ENCODE assay signal across 8 mouse cellular contexts in the genomic region with DNA sequence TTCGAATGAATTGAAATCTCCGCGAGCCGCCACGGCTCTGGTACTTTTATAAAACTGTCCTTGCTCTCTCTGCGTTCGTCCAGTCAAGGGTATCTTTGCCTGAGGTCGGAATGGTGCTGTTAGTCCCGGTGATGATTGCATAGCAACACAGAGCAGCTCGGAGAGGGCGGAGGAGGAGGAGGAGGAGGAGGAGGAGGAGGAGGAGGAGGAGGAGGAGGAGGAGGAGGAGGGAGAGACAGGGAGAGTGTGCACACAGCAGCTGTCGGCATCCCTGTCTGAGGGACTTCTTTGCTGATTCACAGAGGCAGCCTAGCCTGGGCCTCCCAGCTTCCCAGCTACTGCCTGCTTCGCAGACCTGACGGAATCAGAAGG. TPM values are rescaled to one million over a fixed set of nuclear protein-coding genes. Genes with fewer than 3 reads are reported as not detected.
A peak's percentile ranks its signal among the peaks of the same experiment; 100 is the strongest.
DNase-seq lines count a peak whose midpoint lies in the region; ATAC-seq and TF ChIP-seq lines count a peak whose summit lies in the region.

No protein-coding gene starts in this region.

- WGBS in kidney, adult 2 months, result 8% methylated on average over 12 of the region's 14 CpGs
- 17% methylated on average over 12 of the region's 14 CpGs for WGBS in forebrain, embryonic 13.5 days
- WGBS in limb, embryonic 11.5 days, result 31% methylated on average over 13 of the region's 14 CpGs
- 22% methylated on average over 13 of the region's 14 CpGs for WGBS in olfactory bulb, adult 2 months

- H3K4me1 ChIP-seq in kidney, adult 2 months (ENCODE audit: control insufficient read depth, insufficient read depth, low read length), result no peaks in the 10 kb centered on the region
- H3K4me1 ChIP-seq in cortical plate, adult 2 months (ENCODE audit: control insufficient read depth, insufficient read depth, low read length), result no peaks in the 10 kb centered on the region
- no peaks in the 10 kb centered on the region for H3K4me1 ChIP-seq in forebrain, embryonic 13.5 days
- no peaks in the 10 kb centered on the region for H3K4me1 ChIP-seq in limb, embryonic 11.5 days (ENCODE audit: control insufficient read depth, insufficient read depth, low read length)
- 0 out of 2 replicates have a peak, but pooled peaks cover 2% of the 10 kb centered on the region for H3K4me1 ChIP-seq in olfactory bulb, adult 2 months (ENCODE audit: control insufficient read depth, insufficient read depth, low read length)

- ATAC-seq in forebrain, embryonic 13.5 days, result peak; percentile 86
- ATAC-seq in limb, embryonic 11.5 days (ENCODE audit: insufficient number of reproducible peaks, low FRiP score, low TSS enrichment, low read depth), result no peak

- H3K27me3 ChIP-seq in kidney, adult 2 months (replicated peaks; ENCODE audit: control insufficient read depth, insufficient read depth, low read length), result no peaks in the 10 kb centered on the region
- no peaks in the 10 kb centered on the region for H3K27me3 ChIP-seq in forebrain, embryonic 13.5 days
- no peaks in the 10 kb centered on the region for H3K27me3 ChIP-seq in limb, embryonic 11.5 days (ENCODE audit: control insufficient read depth, insufficient read depth, low read length)

- H3K4me3 ChIP-seq in kidney, adult 2 months (ENCODE audit: insufficient read depth, low read depth, low read length), result peak overlapping the region; percentile 42
- H3K4me3 ChIP-seq in cortical plate, adult 2 months (ENCODE audit: insufficient read depth, low read length), result peak overlapping the region; percentile 86
- H3K4me3 ChIP-seq in forebrain, embryonic 13.5 days, result peak overlapping the region; percentile 40
- H3K4me3 ChIP-seq in limb, embryonic 11.5 days (ENCODE audit: low read depth, low read length), result peak overlapping the region; percentile 20
- H3K4me3 ChIP-seq in olfactory bulb, adult 2 months (ENCODE audit: insufficient read depth, low read depth, low read length), result peak overlapping the region; percentile 61

- peak overlapping the region; percentile 59 for H3K4me2 ChIP-seq in forebrain, embryonic 13.5 days
- peak overlapping the region; percentile 36 for H3K4me2 ChIP-seq in limb, embryonic 11.5 days (ENCODE audit: low read depth, severe bottlenecking)

- peak overlapping the region; percentile 60 for H3K9ac ChIP-seq in forebrain, embryonic 13.5 days
- H3K9ac ChIP-seq in limb, embryonic 11.5 days (ENCODE audit: low read length), result peak overlapping the region; percentile 22; the same call in 1 of the 2 replicates

- TF ChIP-seq CTCF in kidney, adult 2 months (conservative IDR thresholded peaks at IDR 0.05; ENCODE audit: insufficient read depth, insufficient read length, low read depth, low read length), result no peak
- TF ChIP-seq CTCF in cortical plate, adult 2 months (IDR thresholded peaks at IDR 0.05; ENCODE audit: extremely low read depth, insufficient read depth, low read length), result no peak
- TF ChIP-seq CTCF in olfactory bulb, adult 2 months (IDR thresholded peaks at IDR 0.05; ENCODE audit: insufficient read depth, low read depth, low read length), result no peak

- TF ChIP-seq POLR2A in kidney, adult 2 months (IDR thresholded peaks at IDR 0.05; ENCODE audit: low read depth, low read length), result no peak
- TF ChIP-seq POLR2A in cortical plate, adult 2 months (IDR thresholded peaks at IDR 0.05; ENCODE audit: extremely low read depth, insufficient read depth, low read length), result no peak
- no peak; the same call in 1 of the 2 replicates for TF ChIP-seq POLR2A in olfactory bulb, adult 2 months (IDR thresholded peaks at IDR 0.05; ENCODE audit: insufficient read depth, low read depth, low read length)

- no peak overlapping the region for H3K27ac ChIP-seq in kidney, adult 2 months (ENCODE audit: insufficient read depth, low read depth, low read length)
- peak overlapping the region; percentile 89 for H3K27ac ChIP-seq in cortical plate, adult 2 months (ENCODE audit: insufficient read depth, low read length)
- H3K27ac ChIP-seq in forebrain, embryonic 13.5 days, result peak overlapping the region; percentile 68
- H3K27ac ChIP-seq in limb, embryonic 11.5 days (replicated peaks; ENCODE audit: low read depth, low read length), result no peak overlapping the region
- H3K27ac ChIP-seq in olfactory bulb, adult 2 months (ENCODE audit: insufficient read depth, low read depth, low read length), result peak overlapping the region; percentile 90

- no peaks in the 10 kb centered on the region for H3K9me3 ChIP-seq in forebrain, embryonic 13.5 days (replicated peaks)
- H3K9me3 ChIP-seq in limb, embryonic 11.5 days (ENCODE audit: control insufficient read depth, low read length), result no peaks in the 10 kb centered on the region

- DNase-seq in kidney, adult 2 months, result no peak
- DNase-seq in kidney, adult 18-20 months, result no peak
- DNase-seq in limb, embryonic 11.5 days (ENCODE audit: low spot score), result peak; percentile 22
- DNase-seq in T-cell, adult 2 months (ENCODE audit: low spot score), result no peak
- no peak for DNase-seq in urinary bladder, postnatal 25 days (ENCODE audit: low spot score)

- no peaks in the 10 kb centered on the region for H3K36me3 ChIP-seq in kidney, adult 2 months (ENCODE audit: control insufficient read depth, insufficient read depth, low read length)
- H3K36me3 ChIP-seq in forebrain, embryonic 13.5 days (ENCODE audit: poor library complexity, severe bottlenecking), result no peaks in the 10 kb centered on the region
- no peaks in the 10 kb centered on the region for H3K36me3 ChIP-seq in limb, embryonic 11.5 days (ENCODE audit: control insufficient read depth, insufficient read depth, low read length)

RNA-seq across cellular contexts. Expression of gene Drp2, which starts 0.2 kb away (rescaled TPM):
- 0.09 and 0.19 TPM in 2 replicates for polyA plus RNA-seq in kidney, adult 2 months (2012; rRNA removed)
- polyA plus RNA-seq in cortical plate, adult 2 months (2012; rRNA removed), result 49.8 and 52.4 TPM in 2 replicates
- 10.8 and 13.1 TPM in 2 replicates for polyA plus RNA-seq in forebrain, embryonic 13.5 days (2015; fragmentation: Nextera tagmentation; extraction: Ambion mirVana)
- polyA plus RNA-seq in limb, embryonic 11.5 days (2014; fragmentation: Nextera tagmentation; extraction: Ambion mirVana), result 1.9 and 2.3 TPM in 2 replicates
- polyA plus RNA-seq in olfactory bulb, adult 2 months (2012; ENCODE audit: insufficient read depth, insufficient read length, low replicate concordance, missing spikeins), result 327 TPM in 1 of 2 replicates, not detected in the other

Comparison
In these comparisons a context has a peak if more than half of its experiments do, and no peak if none do; other contexts are left out.
1. H3K27ac ChIP-seq: peak in cortical plate, adult 2 months (single experiment), forebrain, embryonic 13.5 days (single experiment) and olfactory bulb, adult 2 months (single experiment); none in kidney, adult 2 months (single experiment) and limb, embryonic 11.5 days (single experiment).
2. H3K4me3 ChIP-seq: peak in every context shown above with its lines; median percentile 86 in cortical plate, adult 2 months; 61 in olfactory bulb, adult 2 months; 42 in kidney, adult 2 months; 40 in forebrain, embryonic 13.5 days; 20 in limb, embryonic 11.5 days.